Mouse (Mus musculus) thymus, postnatal 25 days (tissue): ENCODE measurements at regions not wholly inside any gene's neighbourhood (a gene's known extent, or its start where the extent isn't known, plus 50 kb on each side); places are given as distances from the start of the nearest gene placed in this dataset.

Source experiments
- DNase-seq: peaks from one replicate; pipeline ENCODE4 v3.0.0; 2022

DNA sequence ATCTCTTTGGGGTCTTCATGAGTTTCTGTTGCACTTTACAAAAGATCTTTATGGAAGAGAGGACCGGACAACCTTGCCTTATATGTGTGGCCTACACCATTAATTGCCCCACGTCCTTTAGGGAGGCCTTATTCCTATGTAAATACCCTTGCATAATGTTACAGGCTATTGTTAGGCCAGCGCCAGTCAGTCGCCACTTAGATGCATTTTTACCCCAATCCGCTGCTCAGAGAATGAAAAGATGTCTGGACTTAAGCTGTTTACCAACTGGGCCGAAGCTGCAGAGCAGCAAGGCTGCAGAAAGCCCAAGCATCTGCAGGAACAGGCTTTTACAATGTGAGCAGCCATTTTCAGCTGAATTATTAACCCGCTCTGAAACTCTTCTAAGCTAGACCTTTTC is 79.5 kb upstream of the Otx2 start:
- DNase-seq, result no peak

DNA sequence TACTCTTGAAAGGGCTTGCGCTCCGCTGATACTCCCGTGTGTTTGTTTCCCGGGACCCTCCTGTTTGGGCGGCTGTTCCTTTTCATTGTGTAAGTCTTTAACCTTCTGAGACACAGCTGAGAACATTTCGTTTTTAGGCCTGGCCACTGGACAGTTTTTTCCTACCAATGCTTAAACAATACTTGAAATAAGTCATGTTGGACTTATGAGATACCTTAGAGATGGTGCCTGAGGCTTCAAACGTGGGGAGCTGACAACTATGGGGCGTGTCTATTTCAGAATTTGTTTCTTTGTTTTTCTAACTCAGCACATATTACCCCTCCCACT is 78.9 kb upstream of the Otx2 start:
- DNase-seq, result no peak

- DNase-seq, result no peak
Measured at GRCm38 (mm10) chr14:48751751-48752578, 78.3 kb upstream of the Otx2 start.

- no peak for DNase-seq
Measured at GRCm38 (mm10) chr14:48750994-48751393, 77.4 kb upstream of the Otx2 start.

GRCm38 (mm10) chr14:48748976-48749375 is 75.4 kb upstream of the Otx2 start:
- no peak for DNase-seq

- DNase-seq, result no peak
Measured at GRCm38 (mm10) chr14:48747936-48748335, 74.3 kb upstream of the Otx2 start.

DNA sequence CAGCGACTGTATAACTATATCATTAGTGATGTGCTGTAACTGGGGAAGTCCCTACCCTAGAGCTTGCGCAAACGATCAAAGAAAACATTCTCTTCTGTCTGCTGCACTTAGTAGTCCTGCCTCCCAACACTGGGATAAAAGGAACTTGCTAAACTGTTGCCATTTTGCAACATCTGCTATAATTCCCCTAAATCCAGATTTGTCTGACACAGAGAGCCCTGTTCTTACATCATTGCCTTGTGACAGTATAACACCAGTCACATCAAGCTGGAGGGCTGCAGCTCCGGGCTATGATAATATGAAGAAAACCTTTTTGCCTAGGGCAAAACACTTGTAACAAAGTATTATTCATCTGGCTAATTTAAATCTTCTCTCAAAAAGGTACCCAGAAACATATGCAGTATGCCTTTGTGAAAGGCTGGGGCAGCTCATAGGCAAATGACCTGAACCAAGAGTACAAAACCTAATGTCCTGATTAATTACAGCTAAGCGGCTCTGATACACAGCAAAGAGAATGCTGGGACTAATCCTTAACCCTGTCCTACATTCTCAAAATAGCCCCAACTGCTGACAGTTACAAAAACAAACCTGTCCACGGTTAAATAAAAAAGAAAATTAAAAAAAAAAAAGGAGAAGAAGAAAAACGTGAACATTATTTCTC is 67.5 kb upstream of the Otx2 start:
- no peak for DNase-seq

GRCm38 (mm10) chr14:48739121-48739520 is 65.5 kb upstream of the Otx2 start:
- DNase-seq, result no peak

GRCm38 (mm10) chr14:48738641-48739040 is 65.0 kb upstream of the Otx2 start:
- DNase-seq, result no peak

DNA sequence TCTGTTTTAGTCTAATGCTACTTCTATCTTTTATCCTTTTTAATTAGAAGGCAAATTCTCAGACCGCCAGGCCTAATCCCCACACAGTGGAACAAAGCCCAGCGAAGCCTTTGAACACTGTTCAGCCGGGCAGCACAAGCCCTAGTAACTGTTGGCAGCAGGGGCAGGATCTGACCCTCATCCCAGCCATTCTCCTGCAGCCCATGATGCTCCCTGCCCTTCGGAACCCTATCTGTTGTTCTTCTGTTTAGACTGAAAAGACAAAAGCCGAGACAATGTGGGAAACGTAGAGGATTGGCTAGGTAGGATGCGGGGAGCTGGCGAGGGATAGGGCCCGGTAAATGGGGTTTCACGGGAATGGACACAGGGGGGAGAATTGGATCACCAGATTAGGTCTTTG is 64.6 kb upstream of the Otx2 start:
- no peak for DNase-seq

GRCm38 (mm10) chr14:48736969-48737860 is 63.6 kb upstream of the Otx2 start:
- DNase-seq, result no peak

GRCm38 (mm10) chr14:48736211-48736610 is 62.6 kb upstream of the Otx2 start:
- DNase-seq, result no peak

- no peak for DNase-seq
Measured at GRCm38 (mm10) chr14:48729996-48730395, 56.4 kb upstream of the Otx2 start.
